ENCODE assay signal across 7 mouse cellular contexts in the genomic region with DNA sequence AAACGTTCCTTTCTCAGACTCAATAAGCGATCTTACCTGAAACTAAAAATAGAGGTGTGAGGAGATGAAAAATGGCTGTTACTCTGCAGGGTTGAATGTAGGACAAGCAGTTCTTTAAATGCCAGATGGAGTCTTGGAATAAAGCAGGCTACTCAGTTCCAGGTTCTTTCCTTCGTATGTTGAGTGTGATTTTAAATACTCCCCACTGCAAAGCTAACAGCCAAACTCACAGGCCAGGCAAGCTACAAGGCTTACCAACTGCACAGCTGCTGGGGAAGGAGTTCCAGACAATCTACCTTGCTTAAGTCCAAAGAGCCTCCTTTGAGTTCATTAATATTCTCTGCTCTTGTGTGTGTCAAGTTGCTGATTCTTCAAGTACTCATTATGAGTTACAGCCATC. TPM values are rescaled to one million over a fixed set of nuclear protein-coding genes. Genes with fewer than 3 reads are reported as not detected.
DNase-seq lines count a peak whose midpoint lies in the region; ATAC-seq and TF ChIP-seq lines count a peak whose summit lies in the region.

No protein-coding gene starts in this region.

- no peak for ATAC-seq in heart, embryonic 13.5 days (ENCODE audit: extremely low read depth, insufficient number of reproducible peaks, low FRiP score, low TSS enrichment)
- ATAC-seq in midbrain, embryonic 12.5 days (ENCODE audit: low FRiP score, low read depth) = no peak
- no peak for ATAC-seq in midbrain, postnatal 0 days (ENCODE audit: low FRiP score)
- ATAC-seq in neural tube, embryonic 14.5 days (ENCODE audit: low read depth) = no peak

- 39% methylated on average over 3 of the region's 3 CpGs for WGBS in heart, embryonic 13.5 days
- WGBS in midbrain, embryonic 12.5 days = 39% methylated on average over 3 of the region's 3 CpGs
- 49% methylated on average over 3 of the region's 3 CpGs for WGBS in midbrain, postnatal 0 days
- 34% methylated on average over 3 of the region's 3 CpGs for WGBS in neural tube, embryonic 14.5 days

- no peaks in the 10 kb centered on the region for H3K27me3 ChIP-seq in heart, embryonic 13.5 days (replicated peaks)
- 0 out of 2 replicates have a peak, but pooled peaks cover 3% of the 10 kb centered on the region for H3K27me3 ChIP-seq in midbrain, embryonic 12.5 days
- H3K27me3 ChIP-seq in midbrain, postnatal 0 days (ENCODE audit: insufficient read depth, low read length) = no peaks in the 10 kb centered on the region; the same call in 1 of the 2 replicates
- no peaks in the 10 kb centered on the region for H3K27me3 ChIP-seq in neural tube, embryonic 14.5 days (ENCODE audit: control insufficient read depth, insufficient read depth, low read length)

- H3K4me1 ChIP-seq in heart, embryonic 13.5 days = peaks cover 20% of the 10 kb centered on the region
- H3K4me1 ChIP-seq in midbrain, embryonic 12.5 days = peaks cover 22% of the 10 kb centered on the region
- H3K4me1 ChIP-seq in midbrain, postnatal 0 days (ENCODE audit: insufficient read depth, low read length) = no peaks in the 10 kb centered on the region
- 0 out of 2 replicates have a peak, but pooled peaks cover 5% of the 10 kb centered on the region for H3K4me1 ChIP-seq in neural tube, embryonic 14.5 days (ENCODE audit: control insufficient read depth, insufficient read depth, low read length)

- H3K9ac ChIP-seq in heart, embryonic 13.5 days = peak overlapping the region; percentile 70
- no peak overlapping the region for H3K9ac ChIP-seq in midbrain, embryonic 12.5 days (replicated peaks)
- no peak overlapping the region for H3K9ac ChIP-seq in midbrain, postnatal 0 days (replicated peaks; ENCODE audit: low read length, poor library complexity, severe bottlenecking)
- H3K9ac ChIP-seq in neural tube, embryonic 14.5 days (replicated peaks; ENCODE audit: low read depth, low read length) = no peak overlapping the region

- no peak for TF ChIP-seq CTCF in midbrain, postnatal 0 days (IDR thresholded peaks at IDR 0.05)

- H3K9me3 ChIP-seq in heart, embryonic 13.5 days = no peaks in the 10 kb centered on the region
- H3K9me3 ChIP-seq in midbrain, embryonic 12.5 days = no peaks in the 10 kb centered on the region
- no peaks in the 10 kb centered on the region for H3K9me3 ChIP-seq in midbrain, postnatal 0 days (ENCODE audit: low read length)
- H3K9me3 ChIP-seq in neural tube, embryonic 14.5 days (ENCODE audit: control insufficient read depth, low read length) = no peaks in the 10 kb centered on the region

- H3K4me2 ChIP-seq in heart, embryonic 13.5 days = peak overlapping the region; percentile 85
- H3K4me2 ChIP-seq in midbrain, embryonic 12.5 days (replicated peaks) = peak overlapping the region; percentile 87
- no peak overlapping the region for H3K4me2 ChIP-seq in midbrain, postnatal 0 days (ENCODE audit: low read depth, low read length, poor library complexity, severe bottlenecking)
- peak overlapping the region; percentile 97; the same call in 1 of the 2 replicates for H3K4me2 ChIP-seq in neural tube, embryonic 14.5 days (ENCODE audit: low read depth, low read length)

- H3K36me3 ChIP-seq in heart, embryonic 13.5 days = no peaks in the 10 kb centered on the region
- no peaks in the 10 kb centered on the region for H3K36me3 ChIP-seq in midbrain, embryonic 12.5 days
- no peaks in the 10 kb centered on the region for H3K36me3 ChIP-seq in midbrain, postnatal 0 days (ENCODE audit: insufficient read depth, low read length)
- no peaks in the 10 kb centered on the region for H3K36me3 ChIP-seq in neural tube, embryonic 14.5 days (ENCODE audit: control insufficient read depth, insufficient read depth, low read length)

- peak overlapping the region; percentile 82 for H3K4me3 ChIP-seq in heart, embryonic 13.5 days
- no peak overlapping the region for H3K4me3 ChIP-seq in midbrain, embryonic 12.5 days
- no peak overlapping the region for H3K4me3 ChIP-seq in midbrain, postnatal 0 days (ENCODE audit: low read depth, low read length)
- no peak overlapping the region for H3K4me3 ChIP-seq in neural tube, embryonic 14.5 days (ENCODE audit: low read depth, low read length)

- H3K27ac ChIP-seq in heart, embryonic 13.5 days (replicated peaks) = no peak overlapping the region
- H3K27ac ChIP-seq in midbrain, embryonic 12.5 days (replicated peaks) = no peak overlapping the region
- no peak overlapping the region for H3K27ac ChIP-seq in midbrain, postnatal 0 days (ENCODE audit: low read depth, low read length)
- H3K27ac ChIP-seq in neural tube, embryonic 14.5 days (ENCODE audit: low read depth, low read length) = no peak overlapping the region

- no peak for DNase-seq in heart, adult 11 months
- DNase-seq in midbrain, postnatal 0 days (ENCODE audit: low spot score) = no peak
- peak; percentile 14 for DNase-seq in induced T-regulatory cell, adult 2 months (ENCODE audit: low read depth)
- no peak for DNase-seq in gastrocnemius, postnatal 10 days

RNA-seq across cellular contexts. Expression of gene Pbx3, which starts 0.9 kb away (rescaled TPM):
- 19.1 and 20.4 TPM in 2 replicates for polyA plus RNA-seq in heart, embryonic 13.5 days (2015; fragmentation: Nextera tagmentation; extraction: Ambion mirVana)
- polyA plus RNA-seq in midbrain, embryonic 12.5 days (2016; fragmentation: Nextera tagmentation; extraction: Ambion mirVana) = 76.6 and 79.3 TPM in 2 replicates
- 105 and 117 TPM in 2 replicates for total RNA-seq in midbrain, postnatal 0 days (2014; rRNA removed)
- polyA plus RNA-seq in midbrain, postnatal 0 days (2015; fragmentation: Nextera tagmentation; extraction: Ambion mirVana) = 62.3 and 68.3 TPM in 2 replicates
- polyA plus RNA-seq in neural tube, embryonic 14.5 days (2014; fragmentation: Nextera tagmentation; extraction: Ambion mirVana) = 157 and 177 TPM in 2 replicates
- 1 to 10 TPM; 5.7 to 6.9 TPM for total RNA-seq in gastrocnemius, postnatal 10 days (2021)

RNA-seq across cellular contexts. Expression of gene Mapkap1, which starts 32.7 kb away (rescaled TPM):
- polyA plus RNA-seq in heart, embryonic 13.5 days (2015; fragmentation: Nextera tagmentation; extraction: Ambion mirVana) = 54.5 and 63.3 TPM in 2 replicates
- polyA plus RNA-seq in midbrain, embryonic 12.5 days (2016; fragmentation: Nextera tagmentation; extraction: Ambion mirVana) = 111 and 112 TPM in 2 replicates
- total RNA-seq in midbrain, postnatal 0 days (2014; rRNA removed) = 101 and 121 TPM in 2 replicates
- polyA plus RNA-seq in midbrain, postnatal 0 days (2015; fragmentation: Nextera tagmentation; extraction: Ambion mirVana) = 73.5 and 83.0 TPM in 2 replicates
- polyA plus RNA-seq in neural tube, embryonic 14.5 days (2014; fragmentation: Nextera tagmentation; extraction: Ambion mirVana) = 91.5 and 92.3 TPM in 2 replicates
- 10 to 100 TPM; 41.7 to 53.0 TPM for total RNA-seq in gastrocnemius, postnatal 10 days (2021)
